In the genomic region with DNA sequence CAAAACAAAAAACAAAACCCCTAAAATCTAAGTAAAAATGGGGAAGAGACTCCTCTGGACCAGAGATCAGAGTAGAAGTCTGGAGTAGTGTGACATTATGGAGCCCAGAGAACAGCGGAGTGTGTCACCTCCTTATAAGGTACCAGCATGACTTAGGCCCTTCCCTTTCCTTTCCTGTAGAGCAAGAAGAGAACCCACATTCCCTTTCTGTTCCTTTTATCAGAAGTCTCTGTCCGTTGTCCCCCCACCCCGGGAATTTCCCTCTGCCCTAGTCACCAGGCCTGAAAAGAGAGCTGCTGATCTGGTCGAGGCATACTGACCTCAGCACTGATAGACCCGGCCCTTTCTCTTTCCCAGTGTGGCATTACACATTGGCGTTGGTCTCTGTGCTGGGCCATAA, we compare ENCODE assay signal across 8 mouse cellular contexts. TPM values are rescaled to one million over a fixed set of nuclear protein-coding genes. Genes with fewer than 3 reads are reported as not detected.
DNase-seq lines count a peak whose midpoint lies in the region; ATAC-seq lines count a peak whose summit lies in the region.

No protein-coding gene starts in this region.

- no peak for ATAC-seq in limb, embryonic 11.5 days (ENCODE audit: insufficient number of reproducible peaks, low FRiP score, low TSS enrichment, low read depth)
- no peak for ATAC-seq in midbrain, embryonic 15.5 days (replicated peaks)

- H3K36me3 ChIP-seq in forebrain, embryonic 10.5 days (replicated peaks), result peaks cover 28% of the 10 kb centered on the region
- H3K36me3 ChIP-seq in limb, embryonic 11.5 days (ENCODE audit: control insufficient read depth, insufficient read depth, low read length), result 0 out of 2 replicates have a peak, but pooled peaks cover 2% of the 10 kb centered on the region
- 0 out of 2 replicates have a peak, but pooled peaks cover 4% of the 10 kb centered on the region for H3K36me3 ChIP-seq in midbrain, embryonic 15.5 days (replicated peaks)

- H3K4me1 ChIP-seq in forebrain, embryonic 10.5 days, result peaks cover 33% of the 10 kb centered on the region
- H3K4me1 ChIP-seq in limb, embryonic 11.5 days (ENCODE audit: control insufficient read depth, insufficient read depth, low read length), result peaks cover 3% of the 10 kb centered on the region; the same call in 1 of the 2 replicates
- peaks cover 23% of the 10 kb centered on the region for H3K4me1 ChIP-seq in midbrain, embryonic 15.5 days

- no peaks in the 10 kb centered on the region for H3K9me3 ChIP-seq in forebrain, embryonic 10.5 days
- no peaks in the 10 kb centered on the region for H3K9me3 ChIP-seq in limb, embryonic 11.5 days (ENCODE audit: control insufficient read depth, low read length)
- H3K9me3 ChIP-seq in midbrain, embryonic 15.5 days, result no peaks in the 10 kb centered on the region

- H3K27me3 ChIP-seq in forebrain, embryonic 10.5 days (ENCODE audit: poor library complexity, severe bottlenecking), result no peaks in the 10 kb centered on the region
- H3K27me3 ChIP-seq in limb, embryonic 11.5 days (ENCODE audit: control insufficient read depth, insufficient read depth, low read length), result no peaks in the 10 kb centered on the region
- H3K27me3 ChIP-seq in midbrain, embryonic 15.5 days (replicated peaks), result no peaks in the 10 kb centered on the region

- DNase-seq in cerebellum, adult 9-11 months, result peak; percentile 10
- no peak for DNase-seq in cerebellum, adult 11 months
- DNase-seq in CD4-positive helper T cell, adult 2 months (ENCODE audit: low read depth, low spot score), result peak; percentile 32
- DNase-seq in forebrain, embryonic 10.5 days (ENCODE audit: extremely low spot score, low spot score), result no peak
- no peak for DNase-seq in limb, embryonic 11.5 days (ENCODE audit: low spot score)
- DNase-seq in left cerebral cortex, adult 11 months (ENCODE audit: low spot score), result no peak
- DNase-seq in frontal cortex, adult 2 months (ENCODE audit: extremely low spot score in 1 of 2, low spot score in 1 of 2), result no peak

- H3K27ac ChIP-seq in forebrain, embryonic 10.5 days, result no peak overlapping the region
- H3K27ac ChIP-seq in limb, embryonic 11.5 days (replicated peaks; ENCODE audit: low read depth, low read length), result no peak overlapping the region
- H3K27ac ChIP-seq in midbrain, embryonic 15.5 days, result no peak overlapping the region

- H3K4me3 ChIP-seq in forebrain, embryonic 10.5 days, result peak overlapping the region; percentile 87
- H3K4me3 ChIP-seq in limb, embryonic 11.5 days (ENCODE audit: low read depth, low read length), result peak overlapping the region; percentile 98
- H3K4me3 ChIP-seq in midbrain, embryonic 15.5 days, result peak overlapping the region; percentile 99

- 48% methylated on average over 6 of the region's 6 CpGs for WGBS in forebrain, embryonic 10.5 days
- WGBS in limb, embryonic 11.5 days, result 36% methylated on average over 6 of the region's 6 CpGs
- 44% methylated on average over 6 of the region's 6 CpGs for WGBS in midbrain, embryonic 15.5 days

- peak overlapping the region; percentile 81 for H3K9ac ChIP-seq in limb, embryonic 11.5 days (ENCODE audit: low read length)
- peak overlapping the region; percentile 86 for H3K9ac ChIP-seq in midbrain, embryonic 15.5 days

- peak overlapping the region; percentile 90 for H3K4me2 ChIP-seq in limb, embryonic 11.5 days (ENCODE audit: low read depth, severe bottlenecking)
- peak overlapping the region; percentile 96 for H3K4me2 ChIP-seq in midbrain, embryonic 15.5 days

RNA-seq across cellular contexts. Expression of a gene that starts 0.8 kb away (rescaled TPM):
- 42.0 and 45.1 TPM in 2 replicates for polyA plus RNA-seq in forebrain, embryonic 10.5 days (2016; fragmentation: Nextera tagmentation; extraction: Ambion mirVana)
- polyA plus RNA-seq in limb, embryonic 11.5 days (2014; fragmentation: Nextera tagmentation; extraction: Ambion mirVana), result 41.8 and 47.2 TPM in 2 replicates
- 40.1 and 40.4 TPM in 2 replicates for polyA plus RNA-seq in midbrain, embryonic 15.5 days (2015; fragmentation: Nextera tagmentation; extraction: Ambion mirVana)
- polyA plus RNA-seq in frontal cortex, adult 2 months (2012; rRNA removed), result 21.7 and 23.9 TPM in 2 replicates

RNA-seq across cellular contexts. Expression of a gene that starts 43.3 kb away (rescaled TPM):
- polyA plus RNA-seq in forebrain, embryonic 10.5 days (2016; fragmentation: Nextera tagmentation; extraction: Ambion mirVana), result 10.8 and 11.4 TPM in 2 replicates
- 0.58 and 0.65 TPM in 2 replicates for polyA plus RNA-seq in limb, embryonic 11.5 days (2014; fragmentation: Nextera tagmentation; extraction: Ambion mirVana)
- polyA plus RNA-seq in midbrain, embryonic 15.5 days (2015; fragmentation: Nextera tagmentation; extraction: Ambion mirVana), result 75.6 and 80.7 TPM in 2 replicates
- polyA plus RNA-seq in frontal cortex, adult 2 months (2012; rRNA removed), result 67.0 and 68.5 TPM in 2 replicates

RNA-seq across cellular contexts. Expression of a gene that starts 43.7 kb away (rescaled TPM):
- 0.05 and 0.09 TPM in 2 replicates for polyA plus RNA-seq in forebrain, embryonic 10.5 days (2016; fragmentation: Nextera tagmentation; extraction: Ambion mirVana)
- polyA plus RNA-seq in limb, embryonic 11.5 days (2014; fragmentation: Nextera tagmentation; extraction: Ambion mirVana), result 0.11 TPM in 1 of 2 replicates, not detected in the other
- polyA plus RNA-seq in midbrain, embryonic 15.5 days (2015; fragmentation: Nextera tagmentation; extraction: Ambion mirVana), result 2.0 and 2.3 TPM in 2 replicates
- 70.1 and 97.8 TPM in 2 replicates for polyA plus RNA-seq in frontal cortex, adult 2 months (2012; rRNA removed)

Comparison
In these comparisons a context has a peak if more than half of its experiments do, and no peak if none do; other contexts are left out.
1. DNase-seq: peak in cerebellum, adult 9-11 months (single experiment) and CD4-positive helper T cell, adult 2 months (single experiment); none in cerebellum, adult 11 months (single experiment), forebrain, embryonic 10.5 days (single experiment), limb, embryonic 11.5 days (single experiment), left cerebral cortex, adult 11 months (single experiment) and frontal cortex, adult 2 months (0 of 2).
2. RNA of a gene that starts 43.7 kb away (polyA plus RNA-seq): 70.1 to 97.8 TPM in frontal cortex, adult 2 months; 2.0 to 2.3 TPM in midbrain, embryonic 15.5 days, 0.11 TPM in limb, embryonic 11.5 days and 0.05 to 0.09 TPM in forebrain, embryonic 10.5 days; every median in the first group is over 10 times any median in the second.
3. Peak in every context shown above with its lines, with median percentiles within 50 percentile points of each other: H3K4me3 ChIP-seq.